Mouse (Mus musculus) lung, postnatal 0 days (tissue): ENCODE data around the gene Il31ra. TPM values are rescaled to one million over a fixed set of nuclear protein-coding genes. Genes with fewer than 3 reads are reported as not detected.

Source experiments
- ATAC-seq: fragments of 200-750 bp; cut with Nextera tagmentation; 2 replicates; pipeline ENCODE4 v1.8.0; 2017; ENCODE audit warnings: moderate library complexity
- DNase-seq: peaks from one replicate; pipeline ENCODE4 v3.0.0-alpha.2; 2016; ENCODE audit warnings: low spot score
- H3K27ac ChIP-seq: fragments of 300-500 bp; sonication (generic); 2 replicates; pipeline ENCODE4 v1.5.1; 2014; ENCODE audit warnings: antibody characterized with exemption, mild to moderate bottlenecking, low read length, mixed read lengths
- H3K27me3 ChIP-seq: fragments of 300-500 bp; sonication (generic); replicated peaks from 2 replicates; pipeline ENCODE4 v1.6.1; 2014; ENCODE audit warnings: low read length, mixed read lengths; ENCODE audit not compliant: insufficient read depth
- H3K36me3 ChIP-seq: fragments of 300-500 bp; sonication (generic); 2 replicates; pipeline ENCODE4 v1.6.1; 2014; ENCODE audit warnings: low read length, mixed read lengths; ENCODE audit not compliant: insufficient read depth
- H3K4me1 ChIP-seq: fragments of 300-500 bp; sonication (generic); 2 replicates; pipeline ENCODE4 v1.6.1; 2014; ENCODE audit warnings: antibody characterized with exemption, low read depth, low read length, mixed read lengths; ENCODE audit not compliant: insufficient read depth
- H3K4me2 ChIP-seq: fragments of 300-500 bp; sonication (generic); replicated peaks from 2 replicates; pipeline ENCODE4 v1.6.1; 2014; ENCODE audit warnings: low read depth, mild to moderate bottlenecking, low read length, moderate library complexity, mixed read lengths
- H3K4me3 ChIP-seq: fragments of 300-500 bp; sonication (generic); 2 replicates; pipeline ENCODE4 v1.5.1; 2014; ENCODE audit warnings: low read depth, low read length
- H3K9ac ChIP-seq: fragments of 300-500 bp; sonication (generic); replicated peaks from 2 replicates; pipeline ENCODE4 v1.6.1; 2014; ENCODE audit warnings: low read depth, mild to moderate bottlenecking
- H3K9me3 ChIP-seq: fragments of 300-500 bp; sonication (generic); 2 replicates; pipeline ENCODE4 v1.6.1; 2016; ENCODE audit warnings: low read length, mixed read lengths
- CTCF ChIP-seq: IDR thresholded peaks from 2 replicates; pipeline ENCODE4 v1.5.1; 2016; ENCODE audit warnings: antibody characterized with exemption, mild to moderate bottlenecking
- EP300 ChIP-seq: IDR thresholded peaks from 2 replicates; pipeline ENCODE4 v1.6.1; 2016; ENCODE audit warnings: antibody characterized with exemption, mild to moderate bottlenecking, control low read depth
- WGBS: fragments of 180-500 bp; shearing (Covaris S2); extraction: QIAGEN DNeasy Blood & Tissue Kit; methylation state at CpG from one replicate; pipeline ENCODE4 v1.1.7; 2014; 5-methylcytosine and 5-hydroxymethylcytosine counted together
- polyA plus RNA-seq: library from polyadenylated mRNA; unstranded; fragments of >200 nt; fragmentation: Nextera tagmentation; extraction: Ambion mirVana; gene quantifications from 2 replicates; pipeline ENCODE4 v1.2.1, GENCODE M21; 2015

Gene Il31ra
- polyA plus RNA-seq, 1 experiment from 2014 or later: not detected

DNA sequence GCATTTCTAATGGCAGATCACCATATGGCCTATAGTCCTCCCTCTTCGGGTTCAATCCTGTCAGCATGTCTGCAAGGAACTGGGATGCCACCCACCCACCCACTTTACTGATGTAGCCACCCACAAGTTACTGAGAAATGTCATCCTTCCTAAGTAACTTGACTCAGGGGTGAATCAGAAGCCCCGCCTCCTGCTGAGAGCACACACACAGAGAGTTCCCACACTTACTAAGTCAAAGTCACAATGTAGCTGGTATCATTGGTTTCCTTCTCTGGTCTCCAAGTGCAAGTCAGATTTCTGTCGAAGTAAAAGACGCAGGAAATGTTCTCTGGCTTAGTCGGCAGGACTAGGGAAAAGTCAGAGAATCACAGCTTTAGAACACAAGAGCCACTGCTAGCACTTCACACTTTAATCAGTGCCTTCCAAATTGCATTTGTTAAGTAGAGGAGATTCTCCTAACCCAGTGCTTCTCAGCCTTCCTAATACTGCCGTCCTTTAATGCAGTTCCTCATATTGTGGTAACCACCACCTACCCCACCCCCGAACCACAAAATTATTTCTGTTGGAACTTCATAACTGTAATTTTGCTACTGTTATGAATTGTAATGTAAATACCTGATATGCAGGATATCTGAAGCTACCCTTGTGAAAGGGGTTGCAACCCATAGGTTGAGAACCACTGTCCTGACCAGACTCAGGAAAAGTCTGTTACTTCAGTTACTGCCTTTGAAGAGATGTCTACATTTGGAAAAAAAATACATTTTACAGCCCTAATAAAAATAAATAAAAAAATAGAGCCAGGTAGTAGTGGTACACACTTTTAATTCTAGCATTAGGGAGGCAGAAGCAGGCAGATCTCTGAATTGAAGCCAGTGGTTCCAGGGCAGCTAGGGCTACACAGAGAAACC lies 42.3 kb downstream of the Il31ra start:
- 69% methylated on average over 7 of the region's 7 CpGs for WGBS

DNA sequence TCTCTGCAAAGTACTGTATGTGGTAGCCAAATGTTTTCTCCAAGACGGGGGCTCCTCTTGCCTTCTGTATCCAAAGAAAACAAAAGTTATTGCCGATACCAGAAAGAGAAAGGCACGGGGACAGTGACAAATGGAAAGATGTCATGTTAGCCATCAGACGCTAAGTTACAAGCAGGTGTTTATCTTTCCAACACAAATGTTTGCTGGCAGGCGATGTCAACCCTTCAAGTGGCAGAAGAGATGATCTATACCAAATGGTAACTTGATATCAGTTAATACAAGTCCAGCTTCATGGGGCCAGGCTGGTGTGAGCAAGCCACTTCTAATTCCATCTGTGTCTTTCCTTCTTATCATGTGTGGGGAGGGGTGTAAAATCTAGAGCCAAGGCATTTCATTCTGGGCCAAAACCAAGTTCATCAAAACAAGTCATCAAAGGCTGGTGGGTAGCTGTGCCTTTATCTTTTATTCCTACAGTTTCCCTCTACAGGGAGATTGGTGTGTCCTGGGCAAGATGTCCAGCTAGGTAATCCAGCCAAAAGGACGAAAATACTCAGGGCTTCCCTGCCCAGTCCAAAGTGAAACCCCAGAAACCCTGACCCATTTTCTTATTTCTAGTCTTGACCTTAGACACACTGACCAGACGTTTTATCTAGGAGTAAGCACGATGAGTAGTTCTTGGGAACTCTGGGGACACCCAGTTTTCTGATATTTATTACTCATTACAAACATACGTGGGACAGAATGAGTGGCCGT lies 52.8 kb downstream of the Il31ra start:
- TF ChIP-seq EP300 (no peak), CTCF (no peak)
- Histone ChIP-seq H3K36me3 (no peaks in the 10 kb centered on the region), H3K4me3 (no peak overlapping the region), H3K27me3 (no peaks in the 10 kb centered on the region), H3K9me3 (no peaks in the 10 kb centered on the region), H3K4me2 (no peak overlapping the region; the same call in 1 of the 2 replicates), H3K9ac (no peak overlapping the region), H3K4me1 (no peaks in the 10 kb centered on the region), H3K27ac (no peak overlapping the region)
- no peak for ATAC-seq
- WGBS: 44% methylated on average over 10 of the region's 10 CpGs
- DNase-seq: no peak

More for the DNA sequence above, 42.3 kb downstream of the Il31ra start:
- H3K9me3 ChIP-seq: no peaks in the 10 kb centered on the region
- no peak overlapping the region for H3K4me2 ChIP-seq
- no peaks in the 10 kb centered on the region for H3K4me1 ChIP-seq
- no peaks in the 10 kb centered on the region for H3K27me3 ChIP-seq
- no peak for ATAC-seq
- H3K27ac ChIP-seq: no peak overlapping the region
- TF ChIP-seq CTCF: no peak
- TF ChIP-seq EP300: no peak
- no peaks in the 10 kb centered on the region for H3K36me3 ChIP-seq
- H3K4me3 ChIP-seq: no peak overlapping the region
- no peak overlapping the region for H3K9ac ChIP-seq
- DNase-seq: no peak

DNA sequence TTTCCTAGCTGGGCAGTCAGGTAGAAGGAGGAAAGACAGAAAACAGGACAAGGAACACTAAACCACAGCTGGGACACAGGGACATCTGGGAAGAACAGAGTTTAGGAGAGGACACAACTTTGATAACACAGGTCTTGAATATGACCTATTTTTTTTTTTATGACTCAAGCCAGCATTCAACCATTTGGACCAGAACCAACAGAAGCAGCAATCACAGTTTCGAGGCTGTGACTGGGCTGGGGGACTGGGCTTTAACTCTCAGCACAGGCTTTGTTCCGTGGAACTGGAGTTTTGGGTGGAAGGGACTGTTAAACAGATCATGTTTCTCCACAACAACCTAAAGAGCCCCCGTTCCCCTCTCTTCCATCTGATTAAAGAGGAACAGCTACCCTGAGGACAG lies 53.5 kb downstream of the Il31ra start:
- Histone ChIP-seq H3K27me3 (no peaks in the 10 kb centered on the region), H3K4me3 (no peak overlapping the region), H3K36me3 (no peaks in the 10 kb centered on the region), H3K27ac (no peak overlapping the region), H3K9ac (no peak overlapping the region), H3K9me3 (no peaks in the 10 kb centered on the region), H3K4me2 (no peak overlapping the region), H3K4me1 (no peaks in the 10 kb centered on the region)
- DNase-seq: no peak
- no peak for TF ChIP-seq EP300
- TF ChIP-seq CTCF: no peak
- WGBS: 32% methylated on average over 3 of the region's 3 CpGs
- no peak for ATAC-seq

DNA sequence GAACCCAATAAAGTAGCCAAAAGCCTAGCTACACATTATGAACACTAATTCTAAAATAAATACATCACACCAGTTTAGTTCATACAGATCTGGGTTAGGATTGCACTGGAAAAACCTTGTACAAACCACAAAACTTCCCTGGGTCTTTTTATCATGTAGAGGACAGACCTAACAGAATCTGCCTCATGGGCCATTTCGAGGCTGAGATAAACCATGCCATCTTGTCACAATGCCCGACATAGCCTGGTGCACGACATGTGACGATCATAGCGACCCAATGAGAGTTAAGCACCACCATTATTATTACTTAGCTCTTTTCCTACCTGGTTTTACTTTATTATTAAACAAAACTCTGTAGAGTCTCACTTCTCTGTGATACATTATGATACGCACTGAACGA lies 57.1 kb downstream of the Il31ra start:
- Histone ChIP-seq H3K27me3 (no peaks in the 10 kb centered on the region), H3K4me3 (no peak overlapping the region), H3K27ac (no peak overlapping the region), H3K4me1 (no peaks in the 10 kb centered on the region), H3K36me3 (no peaks in the 10 kb centered on the region), H3K9ac (no peak overlapping the region), H3K9me3 (no peaks in the 10 kb centered on the region), H3K4me2 (no peak overlapping the region)
- WGBS: 92% methylated on average over 7 of the region's 7 CpGs
- TF ChIP-seq CTCF (no peak), EP300 (no peak)
- DNase-seq (no peak), ATAC-seq (no peak)

DNA sequence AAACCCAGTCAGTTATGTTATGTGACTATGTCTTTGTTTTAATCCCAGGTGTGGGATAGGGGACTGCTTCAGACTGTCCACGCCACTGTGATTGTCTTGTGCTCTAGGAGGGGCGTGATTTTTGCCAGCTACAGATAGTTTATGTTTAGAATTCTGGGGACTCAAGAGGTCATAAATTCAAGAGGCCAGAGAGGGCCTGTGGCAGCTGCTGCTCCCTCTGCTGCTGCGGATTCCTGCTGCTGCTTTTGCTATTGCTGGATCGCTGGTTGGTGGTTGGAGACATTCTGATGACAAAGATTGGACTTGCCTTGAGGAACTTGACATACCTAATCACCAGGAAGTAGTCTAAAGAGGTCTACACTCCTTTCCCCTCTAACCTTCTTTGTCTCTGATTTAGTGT lies 57.5 kb downstream of the Il31ra start:
- ATAC-seq: no peak
- no peaks in the 10 kb centered on the region for H3K27me3 ChIP-seq
- H3K4me1 ChIP-seq: no peaks in the 10 kb centered on the region
- no peak overlapping the region for H3K4me3 ChIP-seq
- no peak for DNase-seq
- 46% methylated on average over 4 of the region's 4 CpGs for whole genome bisulfite sequencing
- H3K9me3 ChIP-seq: no peaks in the 10 kb centered on the region
- H3K36me3 ChIP-seq: no peaks in the 10 kb centered on the region
- no peak overlapping the region for H3K9ac ChIP-seq
- H3K27ac ChIP-seq: no peak overlapping the region
- H3K4me2 ChIP-seq: no peak overlapping the region
- TF ChIP-seq CTCF (no peak), EP300 (no peak)

DNA sequence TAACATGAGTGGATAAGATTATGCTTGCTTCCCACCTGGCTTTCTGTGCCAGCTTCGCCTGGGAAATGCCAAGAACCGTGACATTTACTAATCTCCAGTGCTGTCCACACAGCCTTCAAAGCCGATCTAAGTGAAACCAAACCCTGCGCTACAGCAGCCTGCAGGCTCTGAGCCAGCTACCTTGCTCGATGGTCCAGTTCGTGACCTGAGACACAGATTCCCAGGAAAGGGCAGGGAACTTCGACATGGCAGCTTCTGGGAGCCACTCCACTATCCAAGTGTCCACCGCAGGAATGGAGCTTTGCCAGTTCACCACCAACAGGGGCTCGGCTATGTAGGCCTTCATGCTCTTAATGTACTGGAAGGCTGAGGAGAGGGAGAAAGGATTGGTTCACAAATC lies 60.6 kb downstream of the Il31ra start:
- Histone ChIP-seq H3K9me3 (no peaks in the 10 kb centered on the region), H3K27me3 (no peaks in the 10 kb centered on the region), H3K4me3 (no peak overlapping the region), H3K27ac (no peak overlapping the region), H3K4me1 (no peaks in the 10 kb centered on the region), H3K4me2 (no peak overlapping the region), H3K36me3 (no peaks in the 10 kb centered on the region), H3K9ac (no peak overlapping the region)
- WGBS: 67% methylated on average over 9 of the region's 9 CpGs
- DNase-seq (no peak), ATAC-seq (no peak)
- no peak for TF ChIP-seq EP300
